Mouse (Mus musculus) CD4-positive, CD25-positive, alpha-beta regulatory T cell, adult 2 months (primary cell): ENCODE results near the gene Hs3st3a1.

Experiments
- DNase-seq: peaks from one replicate; pipeline ENCODE4 v3.0.0-alpha.2; 2012; ENCODE audit warnings: low read depth, low spot score

Hs3st3a1 gene

DNA sequence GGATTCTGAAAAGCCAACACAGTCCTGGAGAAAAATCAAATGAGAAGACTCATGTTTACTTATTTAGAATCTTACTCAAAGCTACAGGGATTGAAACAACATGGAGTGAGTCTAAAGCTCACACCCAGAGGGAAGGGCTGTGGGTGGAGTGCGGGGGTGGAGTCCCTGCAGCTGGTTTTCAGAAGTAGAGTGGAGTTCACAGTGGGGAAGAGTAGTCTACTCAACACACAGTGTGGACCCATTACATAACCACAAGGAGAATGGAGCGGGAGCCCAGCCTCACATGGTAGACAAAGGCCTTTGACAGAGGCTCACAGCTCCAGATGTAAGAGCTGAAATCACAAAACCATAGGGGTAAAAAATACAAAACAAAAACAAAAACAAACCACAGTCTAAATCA is 123.2 kb downstream of the Hs3st3a1 start:
- no peak for DNase-seq

- no peak for DNase-seq
These were observed 124.3 kb downstream of the Hs3st3a1 start for GRCm38 (mm10) chr11:64559388-64559787.

DNA sequence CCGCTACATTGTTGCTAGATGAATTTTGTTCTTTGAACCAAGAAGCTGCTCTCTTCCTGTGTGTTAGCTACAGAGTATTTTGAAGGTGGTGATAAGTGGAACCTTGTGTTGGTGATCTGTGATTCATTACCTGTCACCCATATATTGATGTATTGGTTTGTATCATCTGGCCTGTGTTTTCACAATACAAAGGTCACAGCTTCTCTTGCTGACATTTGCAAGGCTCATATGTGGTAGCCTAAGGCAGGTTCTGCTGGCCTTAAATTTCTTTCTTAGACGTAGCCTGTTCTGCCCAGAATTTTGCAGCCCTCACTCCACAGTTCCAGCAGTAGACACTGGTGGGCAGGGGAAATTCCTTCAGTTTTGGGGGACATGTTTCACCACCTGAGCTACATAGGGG is 125.3 kb downstream of the Hs3st3a1 start:
- no peak for DNase-seq

GRCm38 (mm10) chr11:64562771-64563170 is 127.6 kb downstream of the Hs3st3a1 start:
- no peak for DNase-seq
